Mouse (Mus musculus) ES-E14 (cell line): ENCODE measurements at regions not wholly inside any gene's neighbourhood (a gene's known extent, or its start where the extent isn't known, plus 50 kb on each side); places are given as distances from the start of the nearest gene placed in this dataset.

Source experiments
- HCFC1 ChIP-seq: IDR thresholded peaks from 2 replicates; pipeline ENCODE4 v1.6.1; 2012; ENCODE audit warnings: low read length, inconsistent platforms, borderline replicate concordance; ENCODE audit not compliant: insufficient read depth
- MAFK ChIP-seq: IDR thresholded peaks from 2 replicates; pipeline ENCODE4 v1.6.1; 2014; ENCODE audit warnings: mild to moderate bottlenecking, low read depth, low read length, inconsistent platforms; ENCODE audit not compliant: insufficient read depth

- no peak for TF ChIP-seq MAFK
- no peak for TF ChIP-seq HCFC1
These were observed 198.6 kb upstream of the Vegfc start for GRCm38 (mm10) chr8:53878846-53879245.
